Mouse (Mus musculus) liver, embryonic 14.5 days (tissue): ENCODE data around the gene Ank2. TPM values are rescaled to one million over a fixed set of nuclear protein-coding genes. Genes with fewer than 3 reads are reported as not detected.

Experiments
- ATAC-seq: fragments of 200-750 bp; cut with Nextera tagmentation; 2 replicates; pipeline ENCODE4 v1.8.0; 2017; ENCODE audit warnings: moderate number of reproducible peaks, mild to moderate bottlenecking, moderate library complexity; ENCODE audit not compliant: insufficient read depth
- DNase-seq, 3 experiments: peaks; one replicate each; pipeline ENCODE4 v3.0.0-alpha.2; 2012 to 2013; ENCODE audit warnings: low read depth in 3 of 3, low spot score in 3 of 3
- H3K27ac ChIP-seq: fragments of 300-500 bp; sonication (generic); 2 replicates; pipeline ENCODE4 v1.5.1; 2014; ENCODE audit warnings: moderate library complexity, mild to moderate bottlenecking, control low read depth, inconsistent platforms
- H3K27me3 ChIP-seq: fragments of 300-500 bp; sonication (generic); 2 replicates; pipeline ENCODE4 v1.6.1; 2014; ENCODE audit warnings: mild to moderate bottlenecking, low read length, moderate library complexity; ENCODE audit not compliant: control insufficient read depth, insufficient read depth
- H3K36me3 ChIP-seq: fragments of 300-500 bp; sonication (generic); replicated peaks from 2 replicates; pipeline ENCODE4 v1.6.1; 2014; ENCODE audit warnings: low read depth; ENCODE audit not compliant: control insufficient read depth, insufficient read depth
- H3K4me1 ChIP-seq, 2 experiments: fragments of 200-500 bp in 1 of 2; fragments of 300-500 bp in 1 of 2; sonication (generic) in 1 of 2; replicated peaks; 2 replicates each; pipeline ENCODE4 v1.6.1; 2012 to 2014; ENCODE audit warnings: antibody characterized with exemption in 1 of 2, inconsistent platforms in 1 of 2, low read length in 1 of 2; ENCODE audit not compliant: control insufficient read depth in 2 of 2, insufficient read depth in 2 of 2
- H3K4me2 ChIP-seq: fragments of 300-500 bp; sonication (generic); 2 replicates; pipeline ENCODE4 v1.6.1; 2014; ENCODE audit warnings: low read depth, mild to moderate bottlenecking, control low read depth, moderate library complexity
- H3K4me3 ChIP-seq, 2 experiments: fragments of 200-500 bp in 1 of 2; fragments of 300-500 bp in 1 of 2; sonication (generic) in 1 of 2; 2 replicates each; pipeline ENCODE4 v1.5.1; 2012 to 2014; ENCODE audit warnings: low read depth in 2 of 2, low read length in 2 of 2, mild to moderate bottlenecking in 2 of 2, control low read depth in 1 of 2, inconsistent platforms in 1 of 2, moderate library complexity in 1 of 2; ENCODE audit not compliant: insufficient read depth in 1 of 2
- H3K9ac ChIP-seq: fragments of 300-500 bp; sonication (generic); replicated peaks from 2 replicates; pipeline ENCODE4 v1.6.1; 2014; ENCODE audit warnings: mild to moderate bottlenecking, control low read depth, moderate library complexity
- H3K9me3 ChIP-seq: fragments of 300-500 bp; sonication (generic); 2 replicates; pipeline ENCODE4 v1.6.1; 2016; ENCODE audit warnings: low read length, mixed read lengths; ENCODE audit not compliant: control insufficient read depth
- CTCF ChIP-seq: IDR thresholded peaks from 2 replicates; pipeline ENCODE4 v1.5.1; 2016; ENCODE audit warnings: antibody characterized with exemption, low read depth, control low read depth
- EP300 ChIP-seq: IDR thresholded peaks from 2 replicates; pipeline ENCODE4 v1.6.1; 2016; ENCODE audit warnings: antibody characterized with exemption, low read depth
- WGBS: fragments of 180-500 bp; shearing (Covaris S2); extraction: QIAGEN DNeasy Blood & Tissue Kit; methylation state at CpG from one replicate; pipeline ENCODE4 v1.1.7; 2014; ENCODE audit not compliant: insufficient replicate concordance; 5-methylcytosine and 5-hydroxymethylcytosine counted together
- polyA plus RNA-seq, 2 experiments: library from polyadenylated mRNA; depleted of rRNA in 1 of 2; stranded (reverse) in 1 of 2; unstranded in 1 of 2; fragments of >200 nt; fragmentation: Nextera tagmentation in 1 of 2; extraction: Ambion mirVana in 1 of 2; gene quantifications; 2 replicates each; pipeline versions ENCODE4 v1.2.1 to v1.2.3; 2012 to 2014

The Ank2 gene
- polyA plus RNA-seq, 2 experiments = 4.8 to 5.2 TPM

DNA sequence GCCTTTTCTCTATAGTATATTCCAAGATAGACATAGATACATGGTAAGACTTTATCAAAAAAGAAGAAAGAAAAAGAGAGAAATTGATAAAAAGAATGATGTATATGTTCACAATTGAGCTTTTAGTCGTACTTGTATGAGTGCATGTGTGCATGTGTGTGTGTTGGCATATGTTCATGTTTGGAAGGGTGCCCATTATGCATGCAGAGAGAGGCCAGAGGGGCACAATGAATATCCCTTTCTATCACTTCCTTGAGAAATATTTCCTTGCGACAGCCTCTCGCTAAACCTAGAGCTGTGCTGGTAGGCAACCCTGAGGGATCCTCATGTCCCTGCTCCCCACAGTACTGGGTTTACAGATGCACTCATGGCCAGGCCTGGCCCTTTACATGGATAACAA, 341.4 kb downstream of the Ank2 start:
- no peaks in the 10 kb centered on the region for H3K36me3 ChIP-seq
- H3K9ac ChIP-seq = no peak overlapping the region
- TF ChIP-seq CTCF (no peak), EP300 (no peak)
- H3K4me2 ChIP-seq = no peak overlapping the region
- no peak overlapping the region for H3K4me3 ChIP-seq
- WGBS = 72% methylated on average over 3 of the region's 3 CpGs
- H3K27ac ChIP-seq = no peak overlapping the region
- DNase-seq = no peak
- H3K4me1 ChIP-seq = no peaks in the 10 kb centered on the region; a peak in 1 of 4 replicates
- H3K9me3 ChIP-seq = no peaks in the 10 kb centered on the region
- peaks cover 12% of the 10 kb centered on the region for H3K27me3 ChIP-seq
- no peak for ATAC-seq

DNA sequence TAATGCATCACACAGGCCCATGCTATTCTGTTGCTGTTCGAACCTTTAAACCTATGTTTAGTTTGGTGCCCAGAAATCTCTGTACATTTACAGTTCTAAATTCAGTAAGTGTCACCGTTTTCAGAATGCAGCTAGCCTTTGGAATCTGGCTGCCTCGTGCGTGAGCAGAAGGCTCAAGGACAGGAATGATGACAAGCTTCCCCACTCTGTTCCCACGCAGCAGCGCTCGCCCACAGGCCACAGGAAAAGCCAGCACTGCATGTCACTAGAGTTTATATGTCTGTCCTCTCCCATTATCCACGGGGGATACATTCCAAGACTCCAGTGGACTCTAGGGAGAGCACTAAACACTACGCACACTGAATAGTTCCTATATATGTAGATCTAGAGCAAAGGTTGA, 343.1 kb downstream of the Ank2 start:
- DNase-seq (no peak), ATAC-seq (no peak)
- Histone ChIP-seq H3K9ac (no peak overlapping the region), H3K36me3 (no peaks in the 10 kb centered on the region), H3K27ac (no peak overlapping the region), H3K9me3 (no peaks in the 10 kb centered on the region), H3K4me1 (peaks cover 0 to 2% of the 10 kb centered on the region in 2 experiments; a peak in 2 of 4 replicates), H3K4me2 (no peak overlapping the region), H3K27me3 (peaks cover 2% of the 10 kb centered on the region; the same call in 1 of the 2 replicates), H3K4me3 (no peak overlapping the region)
- TF ChIP-seq CTCF = no peak
- no peak for TF ChIP-seq EP300
- WGBS = 60% methylated on average over 9 of the region's 9 CpGs

- Histone ChIP-seq H3K4me3 (no peak overlapping the region), H3K9ac (no peak overlapping the region), H3K9me3 (no peaks in the 10 kb centered on the region), H3K36me3 (no peaks in the 10 kb centered on the region), H3K4me1 (peaks cover 0 to 2% of the 10 kb centered on the region in 2 experiments; a peak in 2 of 4 replicates), H3K4me2 (peak overlapping the region; percentile 13; the same call in 1 of the 2 replicates), H3K27ac (no peak overlapping the region), H3K27me3 (no peaks in the 10 kb centered on the region)
- WGBS = 57% methylated on average over 3 of the region's 3 CpGs
- DNase-seq (peak in 1 of 3 experiments; percentile 9), ATAC-seq (0 out of 2 replicates have a peak, but pooled peaks have one; percentile 23)
- TF ChIP-seq EP300 (no peak), CTCF (no peak)
These were observed 345.3 kb downstream of the Ank2 start for GRCm38 (mm10) chr3:127153861-127154260.

DNA sequence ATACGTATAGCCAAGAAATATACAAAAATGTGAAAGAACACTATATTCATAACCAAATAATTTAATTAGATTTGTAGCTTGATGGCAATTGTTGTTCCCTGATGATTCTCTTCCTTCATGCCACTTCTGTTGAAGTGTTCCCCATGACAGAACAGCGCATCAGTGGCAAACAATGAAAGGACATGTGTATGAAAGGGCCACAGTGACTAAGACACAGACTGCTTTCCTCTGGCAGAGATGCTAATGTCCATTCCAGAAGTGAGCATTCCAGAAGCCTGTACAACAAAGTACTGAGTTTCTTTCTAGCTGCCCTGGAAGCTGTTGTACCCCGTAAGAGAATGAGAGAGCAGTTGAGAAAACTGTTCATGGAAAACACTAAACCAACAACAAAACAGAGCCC, 345.7 kb downstream of the Ank2 start:
- Histone ChIP-seq H3K4me1 (peaks cover 0 to 2% of the 10 kb centered on the region in 2 experiments; a peak in 2 of 4 replicates), H3K4me2 (peak overlapping the region; percentile 13; the same call in 1 of the 2 replicates), H3K36me3 (no peaks in the 10 kb centered on the region), H3K9ac (no peak overlapping the region), H3K27me3 (no peaks in the 10 kb centered on the region), H3K27ac (no peak overlapping the region), H3K9me3 (no peaks in the 10 kb centered on the region), H3K4me3 (no peak overlapping the region)
- ATAC-seq (no peak), DNase-seq (no peak)
- WGBS = 68% methylated on average over 3 of the region's 3 CpGs
- TF ChIP-seq EP300 = no peak
- no peak for TF ChIP-seq CTCF

DNA sequence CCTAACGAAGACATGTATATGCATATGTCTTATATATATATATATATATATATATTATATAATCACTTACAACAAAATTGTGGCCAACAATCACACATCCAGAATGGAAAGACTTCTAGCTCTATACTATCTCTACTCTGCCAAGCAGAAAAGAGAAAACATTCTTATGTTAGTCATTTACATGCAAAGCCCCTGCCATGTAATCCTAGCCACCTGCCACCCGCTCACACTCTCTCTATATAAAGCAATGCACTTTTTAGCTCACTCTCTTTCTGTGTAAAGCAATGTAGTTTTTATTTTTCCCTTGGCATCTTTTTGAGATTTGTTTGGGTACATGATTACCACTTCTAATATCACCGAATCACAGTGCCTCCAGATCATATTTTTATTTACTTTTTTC, 350.5 kb downstream of the Ank2 start:
- 59% methylated on average over 3 of the region's 3 CpGs for WGBS
- Histone ChIP-seq H3K27ac (no peak overlapping the region), H3K4me1 (peaks cover 0 to 2% of the 10 kb centered on the region in 2 experiments; a peak in 2 of 4 replicates), H3K36me3 (no peaks in the 10 kb centered on the region), H3K4me2 (no peak overlapping the region), H3K4me3 (no peak overlapping the region), H3K9ac (no peak overlapping the region), H3K27me3 (no peaks in the 10 kb centered on the region), H3K9me3 (no peaks in the 10 kb centered on the region)
- TF ChIP-seq EP300 = no peak
- no peak for TF ChIP-seq CTCF
- ATAC-seq (no peak), DNase-seq (no peak)
